Mouse (Mus musculus): ENCODE data around the gene Pmepa1. TPM values are rescaled to one million over a fixed set of nuclear protein-coding genes. Genes with fewer than 3 reads are reported as not detected.

Pmepa1 gene
- total and polyA plus RNA-seq, 2 experiments from 2014 or later = 3.1 to 6.9 TPM

- Histone ChIP-seq H3K9me3 (ENCODE audit: low read length) (no peaks in the 10 kb centered on the region), H3K27me3 (ENCODE audit: insufficient read depth, low read length) (no peaks in the 10 kb centered on the region), H3K9ac (no peak overlapping the region), H3K27ac (ENCODE audit: low read depth, low read length) (no peak overlapping the region), H3K4me3 (ENCODE audit: low read depth, low read length) (no peak overlapping the region), H3K4me1 (ENCODE audit: insufficient read depth) (peaks cover 24% of the 10 kb centered on the region; the same call in 1 of the 2 replicates), H3K36me3 (ENCODE audit: insufficient read depth) (no peaks in the 10 kb centered on the region), H3K4me2 (ENCODE audit: low read depth) (0 out of 2 replicates have a peak overlapping the region, but pooled peaks have one; percentile 19)
- no peak for DNase-seq
- no peak for ATAC-seq
- 75% methylated on average over 9 of the region's 9 CpGs for WGBS
- TF ChIP-seq CTCF (IDR thresholded peaks at IDR 0.05; ENCODE audit: low read depth) = no peak
Measured at GRCm38 (mm10) chr2:173271541-173271940, 4.8 kb downstream of the Pmepa1 start.

- Histone ChIP-seq H3K4me3 (ENCODE audit: low read depth, low read length) (no peak overlapping the region), H3K4me2 (ENCODE audit: low read depth) (no peak overlapping the region), H3K27ac (ENCODE audit: low read depth, low read length) (no peak overlapping the region), H3K27me3 (ENCODE audit: insufficient read depth, low read length) (no peaks in the 10 kb centered on the region), H3K36me3 (ENCODE audit: insufficient read depth) (no peaks in the 10 kb centered on the region), H3K9ac (no peak overlapping the region), H3K4me1 (ENCODE audit: insufficient read depth) (peaks cover 24% of the 10 kb centered on the region; the same call in 1 of the 2 replicates), H3K9me3 (ENCODE audit: low read length) (no peaks in the 10 kb centered on the region)
- DNase-seq (no peak), ATAC-seq (no peak)
- 60% methylated on average over 11 of the region's 11 CpGs for WGBS
- TF ChIP-seq CTCF (IDR thresholded peaks at IDR 0.05; ENCODE audit: low read depth) = no peak
Measured at GRCm38 (mm10) chr2:173270601-173271248, 5.6 kb downstream of the Pmepa1 start.

- Histone ChIP-seq H3K9ac (no peak overlapping the region), H3K4me1 (ENCODE audit: insufficient read depth) (peaks cover 24% of the 10 kb centered on the region; the same call in 1 of the 2 replicates), H3K4me2 (ENCODE audit: low read depth) (no peak overlapping the region), H3K27me3 (ENCODE audit: insufficient read depth, low read length) (no peaks in the 10 kb centered on the region), H3K4me3 (ENCODE audit: low read depth, low read length) (no peak overlapping the region), H3K27ac (ENCODE audit: low read depth, low read length) (no peak overlapping the region), H3K36me3 (ENCODE audit: insufficient read depth) (no peaks in the 10 kb centered on the region), H3K9me3 (ENCODE audit: low read length) (no peaks in the 10 kb centered on the region)
- DNase-seq = no peak
- WGBS = 53% methylated on average over 9 of the region's 9 CpGs
- 0 out of 2 replicates have a peak, but pooled peaks have one; percentile 14 for ATAC-seq
- TF ChIP-seq CTCF (IDR thresholded peaks at IDR 0.05; ENCODE audit: low read depth) = no peak
Measured at GRCm38 (mm10) chr2:173270196-173270595, 6.1 kb downstream of the Pmepa1 start.

GRCm38 (mm10) chr2:173267562-173267961 lies 8.8 kb downstream of the Pmepa1 start:
- H3K27me3 ChIP-seq (ENCODE audit: insufficient read depth, low read length) = no peaks in the 10 kb centered on the region
- ATAC-seq (no peak), DNase-seq (no peak)
- no peak overlapping the region for H3K9ac ChIP-seq
- H3K27ac ChIP-seq (ENCODE audit: low read depth, low read length) = no peak overlapping the region
- 79% methylated on average over 3 of the region's 3 CpGs for WGBS
- TF ChIP-seq CTCF (IDR thresholded peaks at IDR 0.05; ENCODE audit: low read depth) = no peak
- H3K9me3 ChIP-seq (ENCODE audit: low read length) = no peaks in the 10 kb centered on the region
- peaks cover 19% of the 10 kb centered on the region for H3K4me1 ChIP-seq (ENCODE audit: insufficient read depth)
- H3K36me3 ChIP-seq (ENCODE audit: insufficient read depth) = no peaks in the 10 kb centered on the region
- H3K4me3 ChIP-seq (ENCODE audit: low read depth, low read length) = no peak overlapping the region
- no peak overlapping the region for H3K4me2 ChIP-seq (ENCODE audit: low read depth)

- H3K36me3 ChIP-seq (ENCODE audit: insufficient read depth) = no peaks in the 10 kb centered on the region
- H3K9me3 ChIP-seq (ENCODE audit: low read length) = no peaks in the 10 kb centered on the region
- ATAC-seq = no peak
- peaks cover 19% of the 10 kb centered on the region for H3K4me1 ChIP-seq (ENCODE audit: insufficient read depth)
- WGBS = 71% methylated on average over 25 of the region's 25 CpGs
- no peak overlapping the region for H3K9ac ChIP-seq
- no peak overlapping the region for H3K27ac ChIP-seq (ENCODE audit: low read depth, low read length)
- H3K27me3 ChIP-seq (ENCODE audit: insufficient read depth, low read length) = no peaks in the 10 kb centered on the region
- H3K4me2 ChIP-seq (ENCODE audit: low read depth) = no peak overlapping the region
- TF ChIP-seq CTCF (IDR thresholded peaks at IDR 0.05; ENCODE audit: low read depth) = no peak
- no peak overlapping the region for H3K4me3 ChIP-seq (ENCODE audit: low read depth, low read length)
- DNase-seq = no peak
Measured at GRCm38 (mm10) chr2:173266349-173267112, 9.8 kb downstream of the Pmepa1 start.

GRCm38 (mm10) chr2:173265468-173266265 lies 10.7 kb downstream of the Pmepa1 start:
- TF ChIP-seq CTCF (IDR thresholded peaks at IDR 0.05; ENCODE audit: low read depth) = no peak
- Histone ChIP-seq H3K27me3 (ENCODE audit: insufficient read depth, low read length) (no peaks in the 10 kb centered on the region), H3K36me3 (ENCODE audit: insufficient read depth) (no peaks in the 10 kb centered on the region), H3K4me3 (ENCODE audit: low read depth, low read length) (no peak overlapping the region), H3K9me3 (ENCODE audit: low read length) (no peaks in the 10 kb centered on the region), H3K4me1 (ENCODE audit: insufficient read depth) (peaks cover 19% of the 10 kb centered on the region), H3K9ac (no peak overlapping the region), H3K4me2 (ENCODE audit: low read depth) (no peak overlapping the region), H3K27ac (ENCODE audit: low read depth, low read length) (no peak overlapping the region)
- ATAC-seq (no peak), DNase-seq (no peak)
- WGBS = 82% methylated on average over 22 of the region's 22 CpGs

Measured in forebrain, postnatal 0 days (tissue).